Mouse (Mus musculus) stomach, postnatal 0 days (tissue): ENCODE measurements around the gene Sft2d1. TPM values are rescaled to one million over a fixed set of nuclear protein-coding genes. Genes with fewer than 3 reads are reported as not detected.

Experiments used
- ATAC-seq: fragments of 200-750 bp; cut with Nextera tagmentation; 2 replicates; pipeline ENCODE4 v1.8.0; 2017; ENCODE audit not compliant: low FRiP score, low TSS enrichment
- DNase-seq: peaks from one replicate; pipeline ENCODE4 v3.0.0-alpha.2; 2016; ENCODE audit warnings: low spot score
- H3K27ac ChIP-seq: fragments of 300-500 bp; sonication (generic); replicated peaks from 2 replicates; pipeline ENCODE4 v1.5.1; 2014; ENCODE audit warnings: mild to moderate bottlenecking, control low read depth
- H3K27me3 ChIP-seq: fragments of 300-500 bp; sonication (generic); 2 replicates; pipeline ENCODE4 v1.6.1; 2014; ENCODE audit warnings: low read length; ENCODE audit not compliant: control insufficient read depth, insufficient read depth
- H3K36me3 ChIP-seq: fragments of 300-500 bp; sonication (generic); 2 replicates; pipeline ENCODE4 v1.6.1; 2014; ENCODE audit warnings: low read length, mixed read lengths; ENCODE audit not compliant: control insufficient read depth, insufficient read depth
- H3K4me1 ChIP-seq: fragments of 300-500 bp; sonication (generic); replicated peaks from 2 replicates; pipeline ENCODE4 v1.6.1; 2014; ENCODE audit warnings: antibody characterized with exemption; ENCODE audit not compliant: control insufficient read depth, insufficient read depth
- H3K4me2 ChIP-seq: fragments of 300-500 bp; sonication (generic); replicated peaks from 2 replicates; pipeline ENCODE4 v1.6.1; 2014; ENCODE audit warnings: low read depth, mild to moderate bottlenecking, control low read depth, moderate library complexity
- H3K4me3 ChIP-seq: fragments of 300-500 bp; sonication (generic); 2 replicates; pipeline ENCODE4 v1.5.1; 2014; ENCODE audit warnings: low read depth, low read length, control low read depth
- H3K9ac ChIP-seq: fragments of 300-500 bp; sonication (generic); 2 replicates; pipeline ENCODE4 v1.6.1; 2014; ENCODE audit warnings: mild to moderate bottlenecking, low read length, control low read depth, mixed read lengths
- H3K9me3 ChIP-seq: fragments of 300-500 bp; sonication (generic); 2 replicates; pipeline ENCODE4 v1.6.1; 2016; ENCODE audit warnings: low read length; ENCODE audit not compliant: control insufficient read depth
- CTCF ChIP-seq: IDR thresholded peaks from 2 replicates; pipeline ENCODE4 v1.5.1; 2016; ENCODE audit warnings: antibody characterized with exemption, low read depth, mild to moderate bottlenecking, moderate library complexity
- EP300 ChIP-seq: optimal IDR thresholded peaks from 2 replicates; pipeline ENCODE3; 2016; ENCODE audit warnings: antibody characterized with exemption
- WGBS: fragments of 180-500 bp; shearing (Covaris S2); extraction: QIAGEN DNeasy Blood & Tissue Kit; methylation state at CpG from one replicate; pipeline ENCODE4 v1.1.7; 2014; 5-methylcytosine and 5-hydroxymethylcytosine counted together
- polyA plus RNA-seq: library from polyadenylated mRNA; unstranded; fragments of >200 nt; fragmentation: Nextera tagmentation; extraction: Ambion mirVana; gene quantifications from 2 replicates; pipeline ENCODE4 v1.2.1, GENCODE M21; 2015

Gene Sft2d1
- polyA plus RNA-seq, 1 experiment from 2014 or later, result 104 TPM

- no peak for ATAC-seq
- no peak overlapping the region for H3K4me3 ChIP-seq
- 60% methylated on average over 10 of the region's 10 CpGs for WGBS
Measured at GRCm38 (mm10) chr17:8361281-8362103, 50.6 kb downstream of the Sft2d1 start.

DNA sequence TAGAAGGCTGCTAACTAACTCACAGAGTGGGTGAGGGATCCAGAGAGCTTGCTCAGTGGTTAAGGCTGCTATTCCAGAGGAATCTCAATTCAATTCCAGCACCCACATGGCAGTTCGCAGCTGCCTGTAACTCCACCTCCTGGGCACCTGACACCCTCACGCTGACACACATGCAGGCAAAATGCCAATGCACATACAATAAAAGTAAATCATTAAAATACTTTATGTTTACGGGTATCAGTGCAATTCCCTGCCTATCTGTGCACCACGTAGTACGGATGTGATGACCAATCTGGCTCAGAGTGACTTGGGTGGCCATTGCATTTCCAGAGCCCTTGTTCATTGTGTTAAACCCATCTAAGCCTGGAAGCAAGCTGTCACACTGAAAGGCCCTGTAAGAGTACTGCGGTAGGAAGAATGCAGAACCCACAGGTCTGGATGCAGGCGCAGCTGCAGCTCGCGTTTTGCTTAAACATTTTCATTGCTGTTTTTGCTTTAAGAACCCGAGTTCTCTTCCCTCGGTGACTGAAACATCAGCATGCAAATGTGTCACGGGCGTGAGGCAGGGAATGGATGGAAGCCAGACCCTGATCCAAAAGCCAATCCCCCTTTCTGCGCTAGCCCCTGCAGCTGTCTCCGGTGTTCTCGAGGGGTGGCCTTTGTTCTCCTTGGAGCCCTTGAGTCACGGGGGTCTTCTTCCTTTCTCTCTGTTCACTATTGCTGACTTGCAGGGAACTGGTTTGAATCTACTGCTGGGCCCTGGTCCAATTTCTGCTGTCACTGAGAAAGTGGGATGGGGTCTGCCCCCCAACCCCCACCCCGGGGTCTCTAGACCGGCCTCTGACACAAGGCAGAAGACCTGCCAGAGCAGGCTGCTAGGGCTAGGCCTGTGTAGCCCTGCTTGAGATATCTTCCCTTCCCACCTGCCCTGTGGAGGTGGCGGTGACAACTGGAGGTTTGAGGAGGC is 56.9 kb downstream of the Sft2d1 start:
- Histone ChIP-seq H3K4me2 (no peak overlapping the region), H3K9me3 (no peaks in the 10 kb centered on the region), H3K36me3 (no peaks in the 10 kb centered on the region), H3K27me3 (no peaks in the 10 kb centered on the region), H3K9ac (no peak overlapping the region; the same call in 1 of the 2 replicates), H3K4me1 (no peaks in the 10 kb centered on the region; the same call in 1 of the 2 replicates), H3K27ac (no peak overlapping the region), H3K4me3 (no peak overlapping the region)
- peak; percentile 75 for DNase-seq
- TF ChIP-seq EP300, result no peak
- TF ChIP-seq CTCF, result no peak
- peak; percentile 76 for ATAC-seq
- 28% methylated on average over 20 of the region's 20 CpGs for WGBS

More at GRCm38 (mm10) chr17:8361281-8362103, 50.6 kb downstream of the Sft2d1 start:
- H3K27me3 ChIP-seq, result no peaks in the 10 kb centered on the region
- H3K9me3 ChIP-seq, result no peaks in the 10 kb centered on the region
- H3K27ac ChIP-seq, result no peak overlapping the region
- H3K9ac ChIP-seq, result no peak overlapping the region
- no peaks in the 10 kb centered on the region for H3K36me3 ChIP-seq
- no peak for TF ChIP-seq EP300
- no peak for TF ChIP-seq CTCF
- no peak for DNase-seq
- no peak overlapping the region for H3K4me2 ChIP-seq
- no peaks in the 10 kb centered on the region for H3K4me1 ChIP-seq

GRCm38 (mm10) chr17:8368570-8368969 is 57.7 kb downstream of the Sft2d1 start:
- TF ChIP-seq EP300 (no peak), CTCF (no peak)
- H3K4me3 ChIP-seq, result no peak overlapping the region
- H3K4me1 ChIP-seq, result no peaks in the 10 kb centered on the region; the same call in 1 of the 2 replicates
- H3K9ac ChIP-seq, result no peak overlapping the region
- ATAC-seq (no peak), DNase-seq (no peak)
- H3K27ac ChIP-seq, result no peak overlapping the region
- H3K4me2 ChIP-seq, result no peak overlapping the region
- WGBS, result 42% methylated on average over 8 of the region's 8 CpGs
- H3K27me3 ChIP-seq, result no peaks in the 10 kb centered on the region
- H3K36me3 ChIP-seq, result no peaks in the 10 kb centered on the region
- H3K9me3 ChIP-seq, result no peaks in the 10 kb centered on the region

DNA sequence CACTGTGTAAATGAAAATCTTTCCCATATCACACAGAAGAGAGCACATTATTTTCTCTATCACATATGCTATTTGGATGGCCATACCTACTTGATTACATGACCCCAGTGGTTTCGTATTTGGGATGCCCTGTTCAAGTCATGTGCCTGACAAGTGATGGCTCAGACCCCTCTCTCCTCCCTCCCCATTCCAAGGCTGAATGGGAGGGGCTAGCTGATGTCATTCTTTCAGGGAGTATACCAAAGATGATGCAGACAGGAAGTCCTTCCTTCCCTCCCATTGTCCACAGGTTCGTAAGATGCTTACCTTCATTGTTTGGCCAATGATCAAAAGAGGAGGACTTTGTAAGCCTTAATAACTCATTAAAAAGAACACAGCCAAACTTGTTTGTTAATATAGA is 58.3 kb downstream of the Sft2d1 start:
- ATAC-seq, result no peak
- H3K4me2 ChIP-seq, result no peak overlapping the region
- H3K9me3 ChIP-seq, result no peaks in the 10 kb centered on the region
- H3K27me3 ChIP-seq, result no peaks in the 10 kb centered on the region
- no peak overlapping the region for H3K9ac ChIP-seq
- TF ChIP-seq EP300, result no peak
- no peak for TF ChIP-seq CTCF
- H3K36me3 ChIP-seq, result no peaks in the 10 kb centered on the region
- DNase-seq, result no peak
- WGBS, result 52% methylated on average over 2 of the region's 2 CpGs
- H3K4me3 ChIP-seq, result no peak overlapping the region
- H3K4me1 ChIP-seq, result no peaks in the 10 kb centered on the region; the same call in 1 of the 2 replicates
- no peak overlapping the region for H3K27ac ChIP-seq

GRCm38 (mm10) chr17:8370634-8371229 is 59.8 kb downstream of the Sft2d1 start:
- Histone ChIP-seq H3K36me3 (no peaks in the 10 kb centered on the region), H3K4me1 (no peaks in the 10 kb centered on the region; the same call in 1 of the 2 replicates), H3K4me3 (no peak overlapping the region), H3K27me3 (no peaks in the 10 kb centered on the region), H3K4me2 (no peak overlapping the region), H3K9me3 (no peaks in the 10 kb centered on the region), H3K27ac (no peak overlapping the region), H3K9ac (no peak overlapping the region)
- 43% methylated on average over 13 of the region's 13 CpGs for WGBS
- no peak for DNase-seq
- TF ChIP-seq CTCF, result no peak
- TF ChIP-seq EP300, result no peak
- no peak for ATAC-seq
